Comparison of ENCODE assay signal across 24 mouse cellular contexts in genomic region chr6:53161627-53162026, GRCm38 (mm10).
A peak's percentile ranks its signal among the peaks of the same experiment; 100 is the strongest.
DNase-seq lines count a peak whose midpoint lies in the region; ATAC-seq and TF ChIP-seq lines count a peak whose summit lies in the region.
"Had no signal": no experiment of that assay in that cellular context is flagged by ENCODE, and none has a peak within 500 bp of the region (broad histone marks: within the 10 kb centered on the region; RNA-seq: fewer than 3 reads in every experiment).

No protein-coding gene starts in this region.

- TF ChIP-seq CTCF in liver, postnatal 0 days (IDR thresholded peaks at IDR 0.05; ENCODE audit: low read depth): no peak

- peak; percentile 31 for DNase-seq in liver
- DNase-seq in liver, postnatal 0 days: no peak
- DNase-seq in liver, embryonic 11.5 days (ENCODE audit: low spot score): no peak
- DNase-seq in liver, embryonic 13.5 days: no peak
- DNase-seq in testis, postnatal 10 days (ENCODE audit: low spot score): no peak
- DNase-seq: adrenal gland, adult 8-10 months; adrenal gland, postnatal 14 days; adrenal gland, postnatal 36 days; B cell, adult 2 months; cerebellum, adult 11-12 months; cerebellum, adult 2 months; cerebellum, adult 9-10 months; cerebellum, postnatal 10 days; cerebellum, postnatal 25 days had no signal

- no peak for ATAC-seq in liver, postnatal 0 days
- peak; percentile 68 for ATAC-seq in liver, embryonic 11.5 days (replicated peaks; ENCODE audit: low FRiP score)
- ATAC-seq in liver, embryonic 13.5 days (ENCODE audit: low read depth): peak; percentile 84
- ATAC-seq in megakaryocyte, adult 5-6 weeks (ENCODE audit: poor library complexity, severe bottlenecking): no peak
- ATAC-seq: activated CD4-positive, CD25-positive, alpha-beta regulatory T cell, adult 4 months; CD4-positive, CD25-positive, alpha-beta regulatory T cell, adult 4 months; forebrain, embryonic 13.5 days; forebrain, embryonic 15.5 days; Patski had no signal

- no peaks in the 10 kb centered on the region for H3K9me3 ChIP-seq in liver, postnatal 0 days (ENCODE audit: low read length)
- H3K9me3 ChIP-seq in liver, embryonic 11.5 days (ENCODE audit: control insufficient read depth, low read length): no peaks in the 10 kb centered on the region
- no peaks in the 10 kb centered on the region for H3K9me3 ChIP-seq in liver, embryonic 13.5 days (replicated peaks)
- H3K9me3 ChIP-seq: embryonic facial prominence, embryonic 10.5 days; embryonic facial prominence, embryonic 12.5 days; forebrain, embryonic 13.5 days; forebrain, embryonic 15.5 days had no signal

- no peaks in the 10 kb centered on the region for H3K36me3 ChIP-seq in liver, postnatal 0 days (replicated peaks; ENCODE audit: insufficient read depth, low read length)
- no peaks in the 10 kb centered on the region for H3K36me3 ChIP-seq in liver, embryonic 11.5 days (ENCODE audit: control insufficient read depth, insufficient read depth, low read length)
- H3K36me3 ChIP-seq in liver, embryonic 13.5 days: no peaks in the 10 kb centered on the region
- H3K36me3 ChIP-seq: embryonic facial prominence, embryonic 10.5 days; embryonic facial prominence, embryonic 12.5 days; forebrain, embryonic 15.5 days; G1E had no signal

- H3K27me3 ChIP-seq in liver, postnatal 0 days (ENCODE audit: insufficient read depth, low read length): no peaks in the 10 kb centered on the region
- H3K27me3 ChIP-seq in liver, embryonic 11.5 days (replicated peaks; ENCODE audit: control insufficient read depth, insufficient read depth, low read length): no peaks in the 10 kb centered on the region
- H3K27me3 ChIP-seq in liver, embryonic 13.5 days: no peaks in the 10 kb centered on the region
- H3K27me3 ChIP-seq: CH12.LX; embryonic facial prominence, embryonic 12.5 days; forebrain, embryonic 13.5 days; forebrain, embryonic 15.5 days; Patski had no signal

- no peak overlapping the region for H3K4me3 ChIP-seq in liver, postnatal 0 days (ENCODE audit: low read depth, low read length)
- no peak overlapping the region for H3K4me3 ChIP-seq in liver, embryonic 11.5 days (ENCODE audit: low read depth, low read length)
- no peak overlapping the region for H3K4me3 ChIP-seq in liver, embryonic 13.5 days (replicated peaks)
- H3K4me3 ChIP-seq: embryonic facial prominence, embryonic 10.5 days; embryonic facial prominence, embryonic 12.5 days; forebrain, embryonic 13.5 days; forebrain, embryonic 15.5 days had no signal

- H3K9ac ChIP-seq in liver, postnatal 0 days (replicated peaks): no peak overlapping the region
- H3K9ac ChIP-seq in liver, embryonic 11.5 days (ENCODE audit: low read depth, low read length): no peak overlapping the region
- H3K9ac ChIP-seq in liver, embryonic 13.5 days: no peak overlapping the region
- H3K9ac ChIP-seq: embryonic facial prominence, embryonic 12.5 days; forebrain, embryonic 13.5 days; forebrain, embryonic 15.5 days had no signal

- no peak overlapping the region for H3K4me2 ChIP-seq in liver, postnatal 0 days (ENCODE audit: low read depth, low read length)
- no peak overlapping the region for H3K4me2 ChIP-seq in liver, embryonic 11.5 days
- H3K4me2 ChIP-seq in liver, embryonic 13.5 days: peak overlapping the region; percentile 28
- H3K4me2 ChIP-seq: embryonic facial prominence, embryonic 12.5 days; forebrain, embryonic 13.5 days; forebrain, embryonic 15.5 days had no signal

- no peaks in the 10 kb centered on the region for H3K4me1 ChIP-seq in liver, postnatal 0 days (ENCODE audit: insufficient read depth)
- peaks cover 4% of the 10 kb centered on the region for H3K4me1 ChIP-seq in liver, embryonic 11.5 days (replicated peaks; ENCODE audit: control insufficient read depth, insufficient read depth, low read length)
- H3K4me1 ChIP-seq in liver, embryonic 13.5 days (replicated peaks): peaks cover 17% of the 10 kb centered on the region

- no peak overlapping the region for H3K27ac ChIP-seq in liver, postnatal 0 days (ENCODE audit: low read depth)
- H3K27ac ChIP-seq in liver, embryonic 11.5 days (ENCODE audit: low read depth, low read length): no peak overlapping the region
- no peak overlapping the region for H3K27ac ChIP-seq in liver, embryonic 13.5 days
- H3K27ac ChIP-seq: embryonic facial prominence, embryonic 10.5 days; embryonic facial prominence, embryonic 12.5 days; forebrain, embryonic 13.5 days; forebrain, embryonic 15.5 days had no signal

- TF ChIP-seq EP300 in liver, postnatal 0 days (IDR thresholded peaks at IDR 0.05; ENCODE audit: low read depth): no peak

- 49% methylated on average over 2 of the region's 2 CpGs for WGBS in liver, postnatal 0 days (ENCODE audit: insufficient replicate concordance)
- 39% methylated on average over 2 of the region's 2 CpGs for WGBS in liver, embryonic 11.5 days
- WGBS in liver, embryonic 13.5 days (ENCODE audit: insufficient replicate concordance): 15% methylated on average over 2 of the region's 2 CpGs

Comparison
In these comparisons a context has a peak if more than half of its experiments do, and no peak if none do; other contexts are left out.
1. ATAC-seq: peak in liver, embryonic 11.5 days (single experiment) and liver, embryonic 13.5 days (single experiment); none in liver, postnatal 0 days (single experiment) and megakaryocyte, adult 5-6 weeks (single experiment).